Mouse (Mus musculus): ENCODE measurements around the gene Smg6. TPM values are rescaled to one million over a fixed set of nuclear protein-coding genes. Genes with fewer than 3 reads are reported as not detected.

Gene Smg6
- total and polyA plus RNA-seq, 2 experiments from 2014 or later = 7.1 to 21.1 TPM

GRCm38 (mm10) chr11:75147106-75147845 lies 221.7 kb downstream of the Smg6 start:
- H3K4me3 ChIP-seq (ENCODE audit: low read depth, low read length) = no peak overlapping the region
- no peak for TF ChIP-seq CTCF (IDR thresholded peaks at IDR 0.05; ENCODE audit: low read depth)
- no peak for TF ChIP-seq EP300 (IDR thresholded peaks at IDR 0.05; ENCODE audit: low read depth)
- no peak overlapping the region for H3K4me2 ChIP-seq (ENCODE audit: low read depth, low read length)
- DNase-seq (ENCODE audit: low spot score) = no peak
- H3K36me3 ChIP-seq (replicated peaks; ENCODE audit: control insufficient read depth, insufficient read depth, low read length) = peaks cover 38% of the 10 kb centered on the region
- H3K27ac ChIP-seq (ENCODE audit: low read depth) = peak overlapping the region; percentile 87
- 0 out of 2 replicates have a peak, but pooled peaks have one; percentile 44 for ATAC-seq (ENCODE audit: insufficient read depth, low read depth)
- H3K4me1 ChIP-seq (ENCODE audit: control insufficient read depth, insufficient read depth) = peaks cover 24% of the 10 kb centered on the region
- no peaks in the 10 kb centered on the region for H3K9me3 ChIP-seq (replicated peaks; ENCODE audit: control insufficient read depth, low read length)
- 0 out of 2 replicates have a peak overlapping the region, but pooled peaks have one; percentile 2 for H3K9ac ChIP-seq (replicated peaks; ENCODE audit: low read depth, low read length)
- 18% methylated on average over 11 of the region's 11 CpGs for WGBS
- H3K27me3 ChIP-seq (ENCODE audit: control insufficient read depth, insufficient read depth, low read length) = no peaks in the 10 kb centered on the region

GRCm38 (mm10) chr11:75147846-75148168 lies 222.2 kb downstream of the Smg6 start:
- DNase-seq (ENCODE audit: low spot score) (peak; percentile 69), ATAC-seq (ENCODE audit: insufficient read depth, low read depth) (peak; percentile 77)
- Histone ChIP-seq H3K27me3 (ENCODE audit: control insufficient read depth, insufficient read depth, low read length) (no peaks in the 10 kb centered on the region), H3K4me1 (ENCODE audit: control insufficient read depth, insufficient read depth) (peaks cover 24% of the 10 kb centered on the region), H3K27ac (ENCODE audit: low read depth) (peak overlapping the region; percentile 87), H3K4me2 (ENCODE audit: low read depth, low read length) (no peak overlapping the region), H3K9ac (replicated peaks; ENCODE audit: low read depth, low read length) (no peak overlapping the region), H3K9me3 (replicated peaks; ENCODE audit: control insufficient read depth, low read length) (no peaks in the 10 kb centered on the region), H3K36me3 (replicated peaks; ENCODE audit: control insufficient read depth, insufficient read depth, low read length) (peaks cover 32% of the 10 kb centered on the region), H3K4me3 (ENCODE audit: low read depth, low read length) (no peak overlapping the region)
- 28% methylated on average over 3 of the region's 3 CpGs for WGBS
- TF ChIP-seq CTCF (IDR thresholded peaks at IDR 0.05; ENCODE audit: low read depth) = no peak; the same call in 1 of the 2 replicates
- TF ChIP-seq EP300 (IDR thresholded peaks at IDR 0.05; ENCODE audit: low read depth) = no peak

- DNase-seq (ENCODE audit: low spot score) (no peak), ATAC-seq (ENCODE audit: insufficient read depth, low read depth) (peak; percentile 58)
- TF ChIP-seq CTCF (IDR thresholded peaks at IDR 0.05; ENCODE audit: low read depth) = no peak
- no peak for TF ChIP-seq EP300 (IDR thresholded peaks at IDR 0.05; ENCODE audit: low read depth)
- H3K4me3 ChIP-seq (ENCODE audit: low read depth, low read length) = no peak overlapping the region
- H3K9ac ChIP-seq (replicated peaks; ENCODE audit: low read depth, low read length) = no peak overlapping the region
- 75% methylated on average over 10 of the region's 11 CpGs for WGBS
- peaks cover 30% of the 10 kb centered on the region for H3K36me3 ChIP-seq (replicated peaks; ENCODE audit: control insufficient read depth, insufficient read depth, low read length)
- H3K4me2 ChIP-seq (ENCODE audit: low read depth, low read length) = no peak overlapping the region
- H3K27ac ChIP-seq (ENCODE audit: low read depth) = peak overlapping the region; percentile 87
- no peaks in the 10 kb centered on the region for H3K9me3 ChIP-seq (replicated peaks; ENCODE audit: control insufficient read depth, low read length)
- no peaks in the 10 kb centered on the region for H3K27me3 ChIP-seq (ENCODE audit: control insufficient read depth, insufficient read depth, low read length)
- peaks cover 24% of the 10 kb centered on the region for H3K4me1 ChIP-seq (ENCODE audit: control insufficient read depth, insufficient read depth)
These were observed 222.9 kb downstream of the Smg6 start for GRCm38 (mm10) chr11:75148332-75149035.

- DNase-seq (ENCODE audit: low spot score) (no peak), ATAC-seq (ENCODE audit: insufficient read depth, low read depth) (no peak)
- Histone ChIP-seq H3K4me3 (ENCODE audit: low read depth, low read length) (no peak overlapping the region), H3K27ac (ENCODE audit: low read depth) (no peak overlapping the region), H3K27me3 (ENCODE audit: control insufficient read depth, insufficient read depth, low read length) (no peaks in the 10 kb centered on the region), H3K4me1 (ENCODE audit: control insufficient read depth, insufficient read depth) (peaks cover 20% of the 10 kb centered on the region), H3K9ac (replicated peaks; ENCODE audit: low read depth, low read length) (no peak overlapping the region), H3K9me3 (replicated peaks; ENCODE audit: control insufficient read depth, low read length) (no peaks in the 10 kb centered on the region), H3K36me3 (replicated peaks; ENCODE audit: control insufficient read depth, insufficient read depth, low read length) (peaks cover 16% of the 10 kb centered on the region), H3K4me2 (ENCODE audit: low read depth, low read length) (no peak overlapping the region)
- TF ChIP-seq CTCF (IDR thresholded peaks at IDR 0.05; ENCODE audit: low read depth) = no peak
- TF ChIP-seq EP300 (IDR thresholded peaks at IDR 0.05; ENCODE audit: low read depth) = no peak
- WGBS = 79% methylated on average over 1 of the region's 1 CpGs
These were observed 224.7 kb downstream of the Smg6 start for GRCm38 (mm10) chr11:75150346-75150745.

- DNase-seq (ENCODE audit: low spot score) = no peak
- no peaks in the 10 kb centered on the region for H3K27me3 ChIP-seq (ENCODE audit: control insufficient read depth, insufficient read depth, low read length)
These were observed 227.3 kb downstream of the Smg6 start for GRCm38 (mm10) chr11:75152603-75153557.

More at GRCm38 (mm10) chr11:75152603-75153557, 227.3 kb downstream of the Smg6 start:
- Histone ChIP-seq H3K9me3 (replicated peaks; ENCODE audit: control insufficient read depth, low read length) (no peaks in the 10 kb centered on the region), H3K4me1 (ENCODE audit: control insufficient read depth, insufficient read depth) (peaks cover 11% of the 10 kb centered on the region), H3K36me3 (replicated peaks; ENCODE audit: control insufficient read depth, insufficient read depth, low read length) (peaks cover 23% of the 10 kb centered on the region), H3K9ac (replicated peaks; ENCODE audit: low read depth, low read length) (no peak overlapping the region), H3K4me3 (ENCODE audit: low read depth, low read length) (no peak overlapping the region), H3K27ac (ENCODE audit: low read depth) (peak overlapping the region; percentile 83), H3K4me2 (ENCODE audit: low read depth, low read length) (no peak overlapping the region)
- ATAC-seq (ENCODE audit: insufficient read depth, low read depth) = no peak
- TF ChIP-seq EP300 (IDR thresholded peaks at IDR 0.05; ENCODE audit: low read depth) (peak; percentile 69), CTCF (IDR thresholded peaks at IDR 0.05; ENCODE audit: low read depth) (no peak)
- WGBS = 55% methylated on average over 18 of the region's 18 CpGs
